28 mouse cellular contexts compared by ENCODE assay signal in genomic region chr11:43257291-43257690, GRCm38 (mm10).
"Had no signal": no experiment of that assay in that cellular context is flagged by ENCODE, and none has a peak within 500 bp of the region (broad histone marks: within the 10 kb centered on the region; RNA-seq: fewer than 3 reads in every experiment).

No protein-coding gene starts in this region.

- H3K27me3 ChIP-seq: embryonic facial prominence, embryonic 12.5 days; embryonic facial prominence, embryonic 13.5 days; embryonic facial prominence, embryonic 15.5 days; forebrain, embryonic 12.5 days; forebrain, embryonic 13.5 days; forebrain, embryonic 15.5 days had no signal

- H3K4me1 ChIP-seq: embryonic facial prominence, embryonic 10.5 days; embryonic facial prominence, embryonic 12.5 days; embryonic facial prominence, embryonic 15.5 days; forebrain, embryonic 10.5 days; forebrain, embryonic 12.5 days; forebrain, embryonic 13.5 days; forebrain, embryonic 15.5 days had no signal

- H3K9ac ChIP-seq: embryonic facial prominence, embryonic 12.5 days; embryonic facial prominence, embryonic 13.5 days; embryonic facial prominence, embryonic 15.5 days; forebrain, embryonic 12.5 days; forebrain, embryonic 13.5 days; forebrain, embryonic 15.5 days; forebrain, postnatal 0 days had no signal

- H3K36me3 ChIP-seq: embryonic facial prominence, embryonic 10.5 days; embryonic facial prominence, embryonic 12.5 days; embryonic facial prominence, embryonic 13.5 days; embryonic facial prominence, embryonic 15.5 days; forebrain, embryonic 10.5 days; forebrain, embryonic 12.5 days; forebrain, embryonic 15.5 days had no signal

- H3K4me2 ChIP-seq: embryonic facial prominence, embryonic 12.5 days; embryonic facial prominence, embryonic 13.5 days; embryonic facial prominence, embryonic 15.5 days; forebrain, embryonic 12.5 days; forebrain, embryonic 13.5 days; forebrain, embryonic 15.5 days had no signal

- H3K4me3 ChIP-seq: embryonic facial prominence, embryonic 10.5 days; embryonic facial prominence, embryonic 12.5 days; embryonic facial prominence, embryonic 13.5 days; embryonic facial prominence, embryonic 15.5 days; erythroblast, embryonic 14.5 days; forebrain, embryonic 10.5 days; forebrain, embryonic 12.5 days; forebrain, embryonic 13.5 days; forebrain, embryonic 15.5 days; gastrocnemius, adult 2 months had no signal

- H3K27ac ChIP-seq: embryonic facial prominence, embryonic 10.5 days; embryonic facial prominence, embryonic 12.5 days; embryonic facial prominence, embryonic 13.5 days; embryonic facial prominence, embryonic 15.5 days; forebrain, embryonic 10.5 days; forebrain, embryonic 12.5 days; forebrain, embryonic 13.5 days; forebrain, embryonic 15.5 days; gastrocnemius, adult 2 months had no signal

- H3K9me3 ChIP-seq: embryonic facial prominence, embryonic 10.5 days; embryonic facial prominence, embryonic 12.5 days; embryonic facial prominence, embryonic 13.5 days; embryonic facial prominence, embryonic 15.5 days; forebrain, embryonic 10.5 days; forebrain, embryonic 12.5 days; forebrain, embryonic 13.5 days; forebrain, embryonic 15.5 days had no signal

- DNase-seq: cerebellum, adult 18-20 months; cerebellum, adult 2 months; cerebellum, adult 8-10 months; cerebellum, adult 9-10 months; cerebellum, adult 9-11 months; cerebellum, postnatal 10 days; cerebellum, postnatal 14 days; cerebellum, postnatal 25 days; cerebellum, postnatal 36 days; embryo, embryonic 11 days; forebrain, postnatal 0 days; gastrocnemius, adult 2 months; gastrocnemius, postnatal 10 days; gastrocnemius, postnatal 14 days; gastrocnemius, postnatal 25 days; gastrocnemius, postnatal 36 days; heart, adult 11 months had no signal

- ATAC-seq: forebrain, embryonic 13.5 days; forebrain, embryonic 14.5 days; forebrain, embryonic 15.5 days; forebrain, embryonic 16.5 days; forebrain, postnatal 0 days had no signal
